Mouse (Mus musculus) forebrain, postnatal 0 days (tissue): Measurements from ENCODE around the gene Tesc. TPM values are rescaled to one million over a fixed set of nuclear protein-coding genes. Genes with fewer than 3 reads are reported as not detected.

Experiments
- ATAC-seq: fragments of 200-750 bp; cut with Nextera tagmentation; 2 replicates; pipeline ENCODE4 v1.8.0; 2017; ENCODE audit warnings: mild to moderate bottlenecking, moderate library complexity
- DNase-seq: peaks from one replicate; pipeline ENCODE4 v3.0.0-alpha.2; 2015
- H3K27ac ChIP-seq: fragments of 300-500 bp; sonication (generic); 2 replicates; pipeline ENCODE4 v1.5.1; 2014; ENCODE audit warnings: low read depth, mild to moderate bottlenecking, antibody characterized with exemption, low read length, moderate library complexity, mixed read lengths
- H3K27me3 ChIP-seq: fragments of 300-500 bp; sonication (generic); 2 replicates; pipeline ENCODE4 v1.6.1; 2014; ENCODE audit warnings: mild to moderate bottlenecking, low read length, mixed read lengths; ENCODE audit not compliant: insufficient read depth
- H3K36me3 ChIP-seq: fragments of 300-500 bp; sonication (generic); 2 replicates; pipeline ENCODE4 v1.6.1; 2014; ENCODE audit warnings: mild to moderate bottlenecking, moderate library complexity; ENCODE audit not compliant: insufficient read depth
- H3K4me1 ChIP-seq: fragments of 300-500 bp; sonication (generic); 2 replicates; pipeline ENCODE4 v1.6.1; 2014; ENCODE audit warnings: antibody characterized with exemption; ENCODE audit not compliant: insufficient read depth
- H3K4me2 ChIP-seq: fragments of 300-500 bp; sonication (generic); 2 replicates; pipeline ENCODE4 v1.6.1; 2014; ENCODE audit warnings: low read depth, mild to moderate bottlenecking, moderate library complexity
- H3K4me3 ChIP-seq: fragments of 300-500 bp; sonication (generic); 2 replicates; pipeline ENCODE4 v1.5.1; 2014; ENCODE audit warnings: low read depth, low read length, mixed read lengths
- H3K9ac ChIP-seq: fragments of 300-500 bp; sonication (generic); 2 replicates; pipeline ENCODE4 v1.6.1; 2014; ENCODE audit warnings: mild to moderate bottlenecking
- H3K9me3 ChIP-seq: fragments of 300-500 bp; sonication (generic); 2 replicates; pipeline ENCODE4 v1.6.1; 2016; ENCODE audit warnings: low read length
- CTCF ChIP-seq: sonication (generic); IDR thresholded peaks from 2 replicates; pipeline ENCODE4 v1.5.1; 2016; ENCODE audit warnings: antibody characterized with exemption, control low read depth, low read depth
- WGBS: fragments of 180-500 bp; shearing (Covaris S2); extraction: QIAGEN DNeasy Blood & Tissue Kit; methylation state at CpG from one replicate; pipeline ENCODE4 v1.1.7; 2014; 5-methylcytosine and 5-hydroxymethylcytosine counted together
- polyA plus RNA-seq: library from polyadenylated mRNA; unstranded; fragments of >200 nt; fragmentation: Nextera tagmentation; extraction: Ambion mirVana; gene quantifications from 2 replicates; pipeline ENCODE4 v1.2.1, GENCODE M21; 2015
- total RNA-seq: library from RNA; depleted of rRNA; stranded (reverse); fragments of >200 nt; gene quantifications from 2 replicates; pipeline ENCODE4 v1.2.3, GENCODE M21; 2014

Tesc gene
- total and polyA plus RNA-seq, 2 experiments from 2014 or later: 13.0 to 19.9 TPM

- Histone ChIP-seq H3K4me2 (no peak overlapping the region), H3K9me3 (no peaks in the 10 kb centered on the region), H3K4me3 (no peak overlapping the region), H3K4me1 (no peaks in the 10 kb centered on the region), H3K27me3 (no peaks in the 10 kb centered on the region), H3K36me3 (peaks cover 45% of the 10 kb centered on the region), H3K27ac (no peak overlapping the region), H3K9ac (no peak overlapping the region)
- whole genome bisulfite sequencing: 77% methylated on average over 7 of the region's 7 CpGs
- no peak for ATAC-seq
- TF ChIP-seq CTCF: no peak
- no peak for DNase-seq
These were observed 16.7 kb upstream of the Tesc start for GRCm38 (mm10) chr5:118010872-118011271.

- peaks cover 36% of the 10 kb centered on the region for H3K36me3 ChIP-seq
- ATAC-seq: peak; percentile 40; the same call in 1 of the 2 replicates
- no peak for TF ChIP-seq CTCF
- DNase-seq: peak; percentile 35
- H3K4me1 ChIP-seq: no peaks in the 10 kb centered on the region
- H3K27ac ChIP-seq: no peak overlapping the region
- WGBS: 36% methylated on average over 7 of the region's 7 CpGs
- no peak overlapping the region for H3K4me3 ChIP-seq
- H3K27me3 ChIP-seq: no peaks in the 10 kb centered on the region
- H3K4me2 ChIP-seq: no peak overlapping the region
- H3K9me3 ChIP-seq: no peaks in the 10 kb centered on the region
- no peak overlapping the region for H3K9ac ChIP-seq
These were observed 15.7 kb upstream of the Tesc start for GRCm38 (mm10) chr5:118011796-118012195.

DNA sequence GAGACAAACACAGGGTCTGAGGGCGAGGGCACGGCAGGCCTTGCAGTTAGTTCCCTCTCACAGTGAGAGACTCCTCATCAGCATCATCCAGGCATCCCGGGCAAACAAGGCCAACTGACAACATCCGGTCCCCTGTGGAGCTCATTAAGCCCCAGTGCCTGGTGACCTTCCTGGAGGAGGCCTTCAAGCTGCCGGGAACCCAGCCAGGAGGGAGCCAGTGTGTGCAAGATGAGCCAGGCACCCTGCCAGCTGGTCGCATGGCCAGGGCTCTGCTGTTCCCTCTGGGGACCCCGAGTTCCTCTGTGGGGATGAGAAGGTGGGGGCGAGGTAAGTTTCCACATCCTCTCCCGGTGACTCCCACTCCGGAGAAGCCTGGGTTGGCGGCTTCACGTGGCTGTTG is 12.5 kb upstream of the Tesc start:
- H3K4me1 ChIP-seq: no peaks in the 10 kb centered on the region
- H3K4me2 ChIP-seq: no peak overlapping the region
- TF ChIP-seq CTCF: no peak
- no peaks in the 10 kb centered on the region for H3K9me3 ChIP-seq
- H3K36me3 ChIP-seq: peaks cover 8% of the 10 kb centered on the region; the same call in 1 of the 2 replicates
- no peaks in the 10 kb centered on the region for H3K27me3 ChIP-seq
- no peak overlapping the region for H3K4me3 ChIP-seq
- ATAC-seq (peak; percentile 42), DNase-seq (peak; percentile 57)
- WGBS: 15% methylated on average over 12 of the region's 12 CpGs
- no peak overlapping the region for H3K27ac ChIP-seq
- H3K9ac ChIP-seq: no peak overlapping the region

- Histone ChIP-seq H3K36me3 (peaks cover 4% of the 10 kb centered on the region; the same call in 1 of the 2 replicates), H3K4me1 (no peaks in the 10 kb centered on the region), H3K9me3 (no peaks in the 10 kb centered on the region), H3K4me3 (no peak overlapping the region), H3K4me2 (no peak overlapping the region), H3K9ac (no peak overlapping the region), H3K27me3 (no peaks in the 10 kb centered on the region), H3K27ac (no peak overlapping the region)
- DNase-seq (no peak), ATAC-seq (no peak)
- 90% methylated on average over 2 of the region's 2 CpGs for WGBS
- no peak for TF ChIP-seq CTCF
These were observed 11.9 kb upstream of the Tesc start for GRCm38 (mm10) chr5:118015669-118016068.

GRCm38 (mm10) chr5:118017527-118017926 is 10.0 kb upstream of the Tesc start:
- Histone ChIP-seq H3K4me2 (no peak overlapping the region), H3K36me3 (no peaks in the 10 kb centered on the region), H3K9me3 (no peaks in the 10 kb centered on the region), H3K27me3 (no peaks in the 10 kb centered on the region), H3K27ac (no peak overlapping the region), H3K4me1 (no peaks in the 10 kb centered on the region), H3K9ac (no peak overlapping the region), H3K4me3 (no peak overlapping the region)
- ATAC-seq: no peak
- 65% methylated on average over 5 of the region's 5 CpGs for WGBS
- no peak for TF ChIP-seq CTCF
- no peak for DNase-seq

- TF ChIP-seq CTCF: no peak
- Histone ChIP-seq H3K27me3 (no peaks in the 10 kb centered on the region), H3K9me3 (no peaks in the 10 kb centered on the region), H3K27ac (no peak overlapping the region), H3K4me2 (no peak overlapping the region), H3K9ac (no peak overlapping the region), H3K36me3 (no peaks in the 10 kb centered on the region), H3K4me3 (no peak overlapping the region), H3K4me1 (no peaks in the 10 kb centered on the region)
- 68% methylated on average over 11 of the region's 11 CpGs for WGBS
- ATAC-seq: no peak
- DNase-seq: no peak
These were observed 7.6 kb upstream of the Tesc start for GRCm38 (mm10) chr5:118019905-118020304.

DNA sequence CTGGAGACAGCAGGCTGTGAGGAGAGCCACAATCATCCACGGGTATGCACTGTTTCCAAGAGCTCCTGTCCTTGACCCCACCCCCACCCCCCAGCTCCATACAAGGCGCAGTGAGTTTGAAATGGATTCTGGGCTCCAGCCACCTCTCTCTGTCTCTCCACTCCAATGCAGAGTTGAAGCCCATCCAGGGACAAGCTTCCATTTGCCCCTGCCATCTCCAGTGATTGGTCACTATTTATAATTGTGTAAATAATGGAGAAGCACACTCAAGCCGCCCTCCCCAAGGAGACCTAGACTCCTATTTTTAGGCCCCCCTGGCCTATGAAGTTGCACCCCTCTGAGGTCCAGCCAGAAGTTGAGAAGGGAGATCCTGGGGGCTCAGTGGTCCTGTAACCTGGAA is 4.5 kb upstream of the Tesc start:
- Histone ChIP-seq H3K4me1 (no peaks in the 10 kb centered on the region; the same call in 1 of the 2 replicates), H3K4me3 (no peak overlapping the region), H3K9me3 (no peaks in the 10 kb centered on the region), H3K27me3 (peaks cover 21% of the 10 kb centered on the region), H3K27ac (no peak overlapping the region), H3K36me3 (no peaks in the 10 kb centered on the region), H3K4me2 (no peak overlapping the region), H3K9ac (no peak overlapping the region)
- TF ChIP-seq CTCF: no peak
- ATAC-seq (no peak), DNase-seq (no peak)
- WGBS: 77% methylated on average over 3 of the region's 3 CpGs
